Mouse (Mus musculus) heart, adult 2 months (tissue): ENCODE measurements at regions not wholly inside any gene's neighbourhood (a gene's known extent, or its start where the extent isn't known, plus 50 kb on each side); places are given as distances from the start of the nearest gene placed in this dataset.

Experiments used
- CTCF ChIP-seq: fragments of 200-600 bp; IDR thresholded peaks from 2 replicates; pipeline ENCODE4 v1.8.1; 2022; ENCODE audit warnings: antibody characterized with exemption, mild to moderate bottlenecking, moderate library complexity
- EP300 ChIP-seq: fragments of 200-500 bp; IDR thresholded peaks from 2 replicates; pipeline ENCODE4 v1.6.1; 2011; ENCODE audit warnings: low read depth, low read length, control low read depth; ENCODE audit not compliant: insufficient read depth
- POLR2A ChIP-seq: fragments of 200-500 bp; IDR thresholded peaks from 2 replicates; pipeline ENCODE4 v1.6.1; 2011; ENCODE audit warnings: mild to moderate bottlenecking, low read depth, low read length, control low read depth; ENCODE audit not compliant: insufficient read depth

GRCm38 (mm10) chr5:64732356-64732755, 70.8 kb upstream of the Klf3 start:
- TF ChIP-seq CTCF: no peak
- TF ChIP-seq POLR2A: no peak
- no peak for TF ChIP-seq EP300
